Mouse (Mus musculus): ENCODE data around the gene Mettl27.

Gene Mettl27

GRCm38 (mm10) chr5:134989741-134990140 is 57.6 kb downstream of the Mettl27 start:
- no peak for DNase-seq
